Mouse (Mus musculus) left cerebral cortex, postnatal 4 days (tissue): ENCODE data around the gene Fam71a. TPM values are rescaled to one million over a fixed set of nuclear protein-coding genes. Genes with fewer than 3 reads are reported as not detected.

ENCODE experiments used
- DNase-seq: peaks from one replicate; pipeline ENCODE4 v3.0.0-alpha.2; 2022
- intact Hi-C: fragments of 180-260 bp; cut with DNase I; formaldehyde crosslinking; loops from one replicate; pipeline ENCODE4 v1.15.1; 2025
- total RNA-seq, 2 experiments: library from RNA; stranded (reverse); gene quantifications; 2 replicates each; pipeline ENCODE4 v1.2.3; 2021

Fam71a gene
- total RNA-seq, 2 experiments from 2014 or later = not detected

DNA sequence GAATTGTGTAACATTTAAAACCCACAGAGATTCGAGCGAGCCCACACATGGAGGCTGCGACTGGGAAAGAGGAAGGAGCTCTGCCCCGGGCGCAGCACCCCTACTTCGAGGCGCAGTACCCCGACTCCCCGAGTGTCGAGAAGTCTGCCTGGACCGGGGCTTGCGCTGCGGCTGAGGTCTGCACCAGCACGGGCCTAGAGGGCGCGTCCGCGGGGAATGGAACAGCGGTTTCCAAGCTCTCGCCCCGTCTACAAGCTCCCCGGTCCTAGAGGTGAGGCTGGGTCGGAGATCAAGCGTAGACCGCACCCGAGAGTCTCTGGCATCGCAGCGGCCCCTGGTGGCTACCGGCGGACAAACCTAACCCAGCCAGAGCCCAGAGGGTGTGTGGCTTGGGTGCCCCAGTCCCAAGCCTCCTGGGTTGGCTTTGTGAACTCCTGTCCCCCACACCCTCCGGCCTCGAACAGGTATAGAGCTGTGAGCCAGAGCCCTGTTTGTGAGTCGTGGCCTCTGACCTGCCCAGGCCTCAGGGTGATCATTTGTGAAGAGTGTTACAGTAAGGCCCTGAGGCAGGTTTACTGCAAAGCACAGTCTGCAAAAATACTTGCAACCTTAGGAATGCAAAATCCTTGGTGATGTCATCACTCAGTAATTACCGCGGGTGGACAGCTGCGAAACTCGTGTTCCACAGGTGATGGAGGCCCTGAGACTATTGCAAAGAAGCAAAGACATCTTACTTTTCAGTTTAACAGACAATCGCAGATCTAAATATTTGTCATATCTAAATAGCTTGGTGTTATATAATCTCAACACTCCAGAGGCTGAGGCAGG, 38.6 kb downstream of the Fam71a start:
- intact Hi-C loops = loop anchor here (1.0 kb wide), 1 partner anchor 63 kb away; the partner anchor contains the start of gene Nsl1
- DNase-seq = peak; percentile 57

DNA sequence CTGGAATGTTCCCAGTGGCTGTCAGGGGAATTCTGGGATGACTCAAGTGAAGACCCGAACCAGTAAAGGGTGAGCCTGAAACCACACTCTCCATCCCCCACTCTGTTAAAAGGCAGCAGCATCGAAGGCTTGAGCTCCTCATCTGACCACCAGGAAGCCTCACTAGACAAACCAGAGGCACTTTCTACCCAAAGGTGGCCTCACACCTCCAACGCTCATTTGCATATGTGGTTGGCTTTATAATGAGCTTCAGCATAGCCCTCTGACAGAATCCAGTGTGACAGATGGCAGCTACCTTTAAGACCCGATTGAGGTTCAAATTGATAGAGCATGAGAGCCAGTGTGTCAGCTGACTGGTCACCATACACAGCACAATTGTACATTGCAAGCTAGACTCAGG, 40.3 kb downstream of the Fam71a start:
- DNase-seq = no peak
- intact Hi-C loops = no loop called here

DNA sequence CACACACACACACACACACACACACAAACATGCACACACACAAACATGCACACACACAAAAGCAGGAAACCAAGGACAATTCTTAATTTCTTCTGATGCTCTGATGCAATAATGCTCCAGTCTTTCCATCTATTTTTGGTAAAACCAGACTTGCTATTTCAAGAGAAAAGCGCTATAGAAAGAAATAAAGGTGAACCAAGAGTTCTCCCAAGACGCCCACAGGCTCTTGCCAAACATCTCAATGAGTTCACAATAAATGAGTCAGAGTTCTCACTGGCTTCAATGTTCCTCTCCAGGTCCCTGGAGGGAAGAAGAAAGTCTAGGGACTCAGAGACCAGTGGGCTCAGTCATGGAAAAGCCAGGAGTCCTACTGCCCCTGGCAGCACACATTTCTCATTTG, 40.9 kb downstream of the Fam71a start:
- intact Hi-C loops = no loop called here
- no peak for DNase-seq

DNA sequence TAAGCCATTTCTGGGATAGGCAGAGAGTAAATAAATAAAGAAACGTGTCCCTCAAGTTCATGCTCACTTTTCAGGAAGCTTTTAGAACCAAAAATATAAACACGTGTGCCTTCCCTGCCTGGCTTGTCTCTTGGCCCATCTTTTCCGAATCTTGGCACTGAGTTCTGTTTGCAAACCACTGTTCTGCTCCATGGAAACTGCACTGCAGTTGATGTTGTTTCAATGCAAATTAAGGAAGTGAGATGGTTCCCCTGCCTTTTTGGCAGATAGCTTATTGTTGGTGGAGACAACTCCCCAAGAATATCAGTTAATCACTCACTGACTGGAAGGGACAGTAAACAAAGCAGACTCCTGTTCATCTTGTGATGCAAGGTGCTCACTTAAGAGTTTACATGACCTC, 41.9 kb downstream of the Fam71a start:
- DNase-seq = no peak

DNA sequence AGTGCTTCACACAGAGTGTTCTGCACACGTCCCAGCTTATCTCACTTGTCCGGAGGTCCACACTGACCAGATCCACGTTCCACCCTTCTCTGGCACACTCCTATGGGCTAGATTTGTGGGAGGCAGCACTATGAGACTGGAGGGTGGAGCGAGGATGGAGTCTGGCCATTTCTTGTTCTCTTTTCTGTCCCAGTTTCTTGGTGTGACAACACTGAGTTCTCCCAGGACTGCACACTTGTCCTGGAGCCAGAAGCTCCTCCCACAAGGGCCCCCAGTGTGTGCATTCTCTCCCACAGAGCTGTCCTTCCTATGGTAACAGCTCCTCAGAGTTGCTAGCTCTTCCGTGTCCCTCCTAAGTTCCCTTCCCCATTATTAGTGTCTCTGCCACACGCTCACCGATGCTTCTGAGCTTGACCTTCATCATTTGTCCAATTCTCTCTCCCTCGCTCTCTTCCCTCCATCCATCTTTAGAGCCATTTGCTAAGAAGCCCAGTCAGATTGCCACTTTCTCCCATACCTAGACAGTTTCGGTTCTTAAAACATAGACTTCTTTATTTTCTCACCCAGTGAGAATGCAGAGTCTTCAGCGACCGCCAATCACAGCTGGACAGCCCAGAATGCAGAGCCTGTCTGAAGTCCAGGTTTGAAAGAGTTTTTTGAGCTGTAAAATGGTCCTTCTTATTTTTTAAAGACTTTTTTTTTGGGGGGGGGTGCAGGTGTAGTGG, 48.9 kb downstream of the Fam71a start:
- DNase-seq = no peak
- intact Hi-C loops = no loop called here

More for the DNA sequence above, 41.9 kb downstream of the Fam71a start:
- intact Hi-C loops = no loop called here

DNA sequence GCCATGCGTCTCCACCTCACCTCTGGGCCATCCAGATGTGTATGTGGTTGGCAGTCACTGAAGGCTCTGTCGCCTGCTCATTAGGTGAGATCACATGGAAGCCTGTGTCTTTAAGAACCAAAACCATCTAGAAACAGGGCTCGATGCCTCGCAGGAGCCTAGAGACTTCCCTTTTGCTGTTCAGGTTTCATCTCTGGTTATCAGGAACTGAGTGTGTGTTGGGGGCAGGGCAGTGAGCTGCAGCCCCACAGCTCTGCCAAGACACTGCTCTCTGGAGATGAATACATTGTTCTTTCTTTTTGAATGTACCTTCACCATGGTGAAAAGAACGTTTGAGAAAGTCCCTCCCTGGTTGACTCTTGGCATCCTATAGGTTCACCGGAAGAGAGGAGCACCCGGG, 49.7 kb downstream of the Fam71a start:
- DNase-seq = no peak
- intact Hi-C loops = no loop called here

Other genes starting within 250 kb of the Fam71a start
- 10 to 100 TPM; 58.2 to 60.0 TPM for gene Angel2, start 239.7 kb downstream of the Fam71a start, total RNA-seq
- 10 to 100 TPM; 63.8 to 72.2 TPM for gene Vash2, start 185.5 kb downstream of the Fam71a start, total RNA-seq
- 10 to 100 TPM; 27.0 to 27.6 TPM for gene Flvcr1, start 138.7 kb downstream of the Fam71a start, total RNA-seq
- gene Spata45, start 128.2 kb downstream of the Fam71a start, total RNA-seq = not detected
- gene Tatdn3, start 101.9 kb downstream of the Fam71a start, total RNA-seq = 10 to 100 TPM; 15.2 to 17.1 TPM
- gene Nsl1, start 101.8 kb downstream of the Fam71a start, total RNA-seq = 1 to 10 TPM; 2.3 to 2.7 TPM
- 1 to 10 TPM in 1 of 2 experiments, under 1 TPM in 1; 0.62 to 1.2 TPM for gene Batf3, start 67.0 kb downstream of the Fam71a start, total RNA-seq
- under 1 TPM; 0.58 to 0.99 TPM for gene Atf3, start 53.2 kb upstream of the Fam71a start, total RNA-seq
- 10 to 100 TPM; 83.5 to 89.9 TPM for gene Nenf, start 153.4 kb upstream of the Fam71a start, total RNA-seq
- 10 to 100 TPM; 18.1 to 19.5 TPM for gene Tmem206, start 161.1 kb upstream of the Fam71a start, total RNA-seq
- 10 to 100 TPM; 33.5 to 35.5 TPM for gene Ppp2r5a, start 238.5 kb upstream of the Fam71a start, total RNA-seq